Mouse (Mus musculus) mouse embryonic stem cell (cell line): ENCODE data around the gene Zdhhc12.
"Not testable (repeated sequence)": the region's sequence is repeated elsewhere in the genome, so short reads cannot be mapped to it uniquely, and the experiment has no call there.

ENCODE experiments used
- in situ Hi-C, 2 experiments: fragments of 300-500 bp; cut with MboI; formaldehyde crosslinking; loops; 1 replicate in 1 of 2; 3 replicates in 1 of 2; pipeline ENCODE4 v1.14.3; 2019 to 2020; ENCODE audit warnings: low sequenced_read_pairs in 2 of 2, low pct_unique_long_range_greater_than_20kb in 1 of 2, mixed read lengths in 1 of 2; ENCODE audit not compliant: unreplicated experiment in 1 of 2

Zdhhc12 gene

GRCm38 (mm10) chr2:30093471-30094207 lies at the start of gene Zdhhc12:
TSS of gene Zdhhc12 (minus strand) at chr2:30093648.
- in situ Hi-C loops: no loop called here

- in situ Hi-C loops: not testable (repeated sequence)
Observed at GRCm38 (mm10) chr2:30140021-30140420, 46.6 kb upstream of the Zdhhc12 start.

GRCm38 (mm10) chr2:30136458-30136857 lies 43.0 kb upstream of the Zdhhc12 start:
- in situ Hi-C loops: no loop called here

- in situ Hi-C loops: no loop called here
Observed at GRCm38 (mm10) chr2:30134928-30135620, 41.6 kb upstream of the Zdhhc12 start.

- in situ Hi-C loops: no loop called here
Observed at GRCm38 (mm10) chr2:30134378-30134711, 40.9 kb upstream of the Zdhhc12 start.

- in situ Hi-C loops: no loop called here
Observed at GRCm38 (mm10) chr2:30133613-30134377, 40.3 kb upstream of the Zdhhc12 start, which contains the start of gene Tbc1d13. TSS of gene Tbc1d13 (plus strand) at chr2:30133746.

- in situ Hi-C loops: no loop called here
Observed at GRCm38 (mm10) chr2:30132801-30133612, 39.6 kb upstream of the Zdhhc12 start.

GRCm38 (mm10) chr2:30131240-30131639 lies 37.8 kb upstream of the Zdhhc12 start:
- in situ Hi-C loops: not testable (repeated sequence)

- in situ Hi-C loops: no loop called here
Observed at GRCm38 (mm10) chr2:30130156-30130555, 36.7 kb upstream of the Zdhhc12 start.

- in situ Hi-C loops: no loop called here
Observed at GRCm38 (mm10) chr2:30128789-30129188, 35.3 kb upstream of the Zdhhc12 start.

- in situ Hi-C loops: no loop called here
Observed at GRCm38 (mm10) chr2:30124472-30125274, 31.2 kb upstream of the Zdhhc12 start, which contains the start of gene Zer1. TSS of gene Zer1 (minus strand) at chr2:30124585.

- in situ Hi-C loops: no loop called here
Observed at GRCm38 (mm10) chr2:30123729-30124471, 30.5 kb upstream of the Zdhhc12 start.

GRCm38 (mm10) chr2:30122766-30123165 lies 29.3 kb upstream of the Zdhhc12 start:
- in situ Hi-C loops: no loop called here

- in situ Hi-C loops: no loop called here
Observed at GRCm38 (mm10) chr2:30120269-30120668, 26.8 kb upstream of the Zdhhc12 start.

GRCm38 (mm10) chr2:30119641-30120051 lies 26.2 kb upstream of the Zdhhc12 start:
- in situ Hi-C loops: no loop called here

- in situ Hi-C loops: no loop called here
Observed at GRCm38 (mm10) chr2:30112564-30112963, 19.1 kb upstream of the Zdhhc12 start.

- in situ Hi-C loops: no loop called here
Observed at GRCm38 (mm10) chr2:30111500-30111899, 18.1 kb upstream of the Zdhhc12 start.
